Mouse (Mus musculus): ENCODE measurements around the gene 3425401B19Rik.

3425401B19Rik gene

DNA sequence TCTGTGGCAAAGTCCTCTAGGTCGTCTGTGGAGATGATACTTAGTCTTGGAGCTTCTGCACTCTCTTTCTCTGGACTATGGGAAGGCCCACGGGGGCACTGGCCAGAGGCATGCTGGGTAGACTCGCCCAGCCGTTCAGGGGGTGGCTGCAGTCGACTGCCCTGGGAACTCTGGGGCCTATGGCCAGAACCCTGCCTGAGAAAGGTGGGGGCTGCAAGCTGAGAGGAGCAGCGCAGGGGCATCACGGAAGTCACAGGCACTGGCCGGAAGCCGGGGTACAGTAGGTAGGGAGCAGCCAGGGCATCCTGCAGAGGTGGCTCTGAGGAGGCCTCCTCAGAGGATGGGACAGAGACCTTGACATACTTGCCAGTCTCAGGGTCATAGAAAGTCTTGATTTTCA, 25.3 kb downstream of the 3425401B19Rik start:
- no peak for DNase-seq

DNA sequence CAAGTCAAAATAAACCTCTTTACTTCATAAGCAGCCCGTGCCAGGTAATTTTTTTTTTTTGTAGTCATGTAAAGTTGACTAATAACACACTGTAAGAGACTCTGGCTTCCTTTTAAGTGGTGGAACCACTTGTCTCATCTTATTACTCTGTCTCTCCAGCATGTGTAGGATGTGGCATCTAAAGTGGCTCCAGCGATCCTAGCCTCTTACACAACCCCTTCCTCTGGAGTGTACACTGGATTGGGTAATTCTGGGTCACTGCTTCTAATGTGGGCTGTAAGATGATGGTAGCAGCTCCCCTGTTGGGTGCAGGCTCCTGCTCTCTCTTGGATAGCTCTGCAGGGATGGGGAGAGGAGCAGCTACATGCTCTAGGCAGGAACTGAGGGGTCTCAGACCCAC, 46.6 kb downstream of the 3425401B19Rik start:
- no peak for DNase-seq

DNA sequence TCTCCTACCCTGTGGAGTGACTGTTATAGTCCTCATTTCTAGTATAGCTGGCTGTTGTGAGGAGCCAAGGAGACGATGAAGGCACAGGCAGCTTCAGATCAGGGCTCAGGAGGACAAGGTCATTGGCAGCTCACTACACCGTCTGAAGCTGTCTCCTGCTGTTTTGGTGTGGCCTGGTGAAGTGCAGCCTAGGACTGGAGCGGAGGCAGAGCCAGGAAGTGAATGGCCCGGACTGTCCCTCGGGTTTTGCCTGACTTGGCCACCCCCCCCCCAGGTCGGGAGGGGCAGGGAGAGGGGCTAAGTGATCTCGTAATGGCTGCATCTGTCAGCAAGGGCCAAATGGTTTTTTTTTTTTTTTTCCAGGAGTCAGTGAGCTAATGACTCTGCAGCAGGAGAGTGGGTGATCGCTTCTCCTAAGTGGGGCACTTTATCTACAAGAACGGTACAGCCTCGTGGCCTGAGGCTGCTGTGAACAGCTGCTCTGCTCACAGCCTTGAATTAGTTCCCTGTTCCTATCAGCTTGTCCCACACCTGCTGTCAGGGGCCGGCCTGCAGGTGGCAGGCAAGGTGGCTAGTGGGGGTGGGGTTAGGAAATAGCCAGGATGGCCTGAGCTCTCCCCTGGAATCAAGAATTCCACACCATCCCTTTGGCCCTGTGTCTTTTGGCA, 50.9 kb downstream of the 3425401B19Rik start:
- no peak for DNase-seq

DNA sequence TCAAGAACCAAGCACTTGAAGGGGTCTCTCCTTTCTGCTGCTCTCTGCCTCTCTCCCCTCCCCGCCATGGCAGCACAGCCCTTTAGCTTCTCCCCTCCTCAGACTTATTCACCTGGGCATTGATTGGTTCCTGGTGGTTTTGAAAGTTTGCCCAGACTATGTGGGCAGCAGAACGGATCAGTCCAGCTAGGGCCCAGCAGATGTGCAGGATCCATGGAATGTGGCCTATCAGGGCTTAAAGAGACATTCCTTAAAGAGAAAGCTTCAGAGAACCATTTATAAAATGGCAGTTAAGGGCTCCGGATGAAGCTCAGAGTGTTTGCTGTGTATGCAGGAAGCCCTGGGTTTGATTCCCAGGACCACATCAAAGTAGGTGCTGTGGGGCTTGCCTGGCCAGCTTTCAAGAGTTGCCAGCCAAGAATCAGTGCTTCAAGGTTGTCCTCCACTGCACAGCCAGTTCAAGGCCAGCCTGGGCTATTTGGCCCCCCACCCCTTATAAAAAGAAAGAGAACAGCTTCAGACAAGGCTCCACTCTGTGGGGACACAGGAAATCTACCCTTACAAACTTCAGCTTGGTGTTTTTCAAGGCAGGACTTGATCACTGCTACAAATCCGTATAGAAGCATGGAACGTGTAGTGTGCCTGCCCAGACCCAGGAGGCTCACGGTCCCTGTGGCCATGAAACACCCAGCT, 52.0 kb downstream of the 3425401B19Rik start:
- no peak for DNase-seq

DNA sequence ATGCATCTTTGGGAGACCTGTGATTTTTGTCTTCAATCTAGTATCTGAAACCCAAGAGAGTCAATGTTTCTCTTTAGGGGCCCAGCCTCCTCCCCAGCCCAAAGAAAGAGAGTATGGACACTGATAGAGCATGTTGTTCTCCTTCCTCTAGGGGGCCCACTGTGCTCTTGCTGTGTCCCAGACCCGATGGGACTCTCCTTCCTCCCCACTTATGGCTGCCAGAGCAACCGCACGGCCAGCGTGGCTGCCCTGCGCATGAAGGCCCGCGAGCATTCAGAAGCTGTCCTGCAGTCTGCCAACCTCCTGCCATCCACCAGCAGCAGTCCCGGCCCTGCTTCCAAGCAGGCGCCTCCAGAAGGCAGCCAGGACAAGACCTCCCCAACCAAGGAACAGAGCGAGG, 56.5 kb downstream of the 3425401B19Rik start:
- no peak for DNase-seq

DNA sequence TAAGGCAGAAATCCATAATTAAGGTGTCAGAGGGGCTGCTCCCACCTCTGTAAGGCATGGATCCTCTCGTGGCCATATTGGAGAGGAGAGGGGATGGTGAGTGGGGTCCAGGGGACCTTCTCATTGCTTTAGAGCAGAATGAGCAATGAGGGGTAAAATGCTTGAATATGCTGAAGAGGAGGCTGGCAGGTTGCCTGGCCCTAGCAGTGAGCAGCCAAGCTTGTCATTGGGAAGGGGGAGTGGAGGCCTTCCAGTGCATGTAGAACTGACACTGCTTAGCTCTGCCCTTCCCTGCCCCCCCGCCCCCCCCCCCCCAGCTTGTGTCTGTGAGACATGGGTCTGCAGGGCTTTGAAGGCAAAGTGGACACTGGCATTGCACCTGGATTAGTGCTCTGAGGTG, 57.8 kb downstream of the 3425401B19Rik start:
- DNase-seq, result no peak

DNA sequence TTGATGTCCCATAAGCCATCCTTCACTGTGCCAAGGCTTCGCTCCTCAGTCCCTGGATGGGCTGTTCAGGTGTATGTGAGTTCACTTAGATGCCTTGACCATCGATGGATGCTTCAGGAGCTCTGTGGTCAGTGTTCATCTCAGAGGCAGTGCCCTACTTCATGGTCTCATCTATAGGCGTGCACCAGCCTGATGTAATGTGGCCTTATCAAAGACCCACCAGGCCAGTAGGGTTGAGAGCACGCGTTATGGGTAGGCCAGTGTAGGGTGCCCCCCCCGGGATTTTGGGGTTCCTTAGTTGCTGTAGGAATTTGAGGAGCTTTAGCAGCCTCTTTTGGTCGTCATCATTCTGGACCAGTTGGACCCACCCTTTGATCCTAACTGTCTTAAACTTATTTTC, 60.3 kb downstream of the 3425401B19Rik start:
- no peak for DNase-seq

DNA sequence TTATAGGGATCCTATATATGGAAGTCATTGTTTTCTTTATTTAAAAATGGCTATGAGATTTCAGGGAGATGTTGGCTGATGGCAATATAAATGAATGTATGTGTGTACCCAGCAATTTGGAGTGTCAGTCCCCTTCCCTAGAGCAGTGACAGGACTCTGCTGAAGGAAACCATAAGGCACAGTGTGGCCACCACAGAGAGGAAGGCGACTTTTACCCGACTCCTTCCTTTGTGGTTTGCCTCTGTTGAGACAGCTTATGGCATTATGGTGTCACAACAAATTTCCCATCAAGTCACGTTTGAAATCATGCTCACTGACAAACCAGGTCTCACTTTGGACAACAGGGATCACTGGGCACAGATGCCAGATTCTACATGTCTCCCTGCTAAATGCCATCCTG, 60.8 kb downstream of the 3425401B19Rik start:
- DNase-seq, result no peak

DNA sequence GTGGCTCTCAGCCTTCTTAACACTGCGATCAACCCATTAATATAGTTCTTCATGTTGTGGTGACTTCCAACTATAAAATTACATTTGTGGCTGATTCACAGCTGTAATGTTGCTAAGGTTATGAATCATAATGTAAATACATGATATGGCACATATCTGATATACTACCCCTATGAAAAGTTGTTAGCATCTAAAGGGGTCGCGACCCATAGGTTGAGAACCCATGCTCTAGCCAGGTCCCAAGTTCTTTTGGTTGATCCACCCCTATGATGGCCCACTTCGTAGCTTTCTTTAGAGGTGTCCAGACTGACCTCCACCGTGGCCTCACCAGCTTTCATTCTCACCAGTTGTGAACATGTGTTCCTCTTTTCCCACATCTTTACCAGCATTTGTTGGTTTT, 67.8 kb downstream of the 3425401B19Rik start:
- DNase-seq, result no peak

DNA sequence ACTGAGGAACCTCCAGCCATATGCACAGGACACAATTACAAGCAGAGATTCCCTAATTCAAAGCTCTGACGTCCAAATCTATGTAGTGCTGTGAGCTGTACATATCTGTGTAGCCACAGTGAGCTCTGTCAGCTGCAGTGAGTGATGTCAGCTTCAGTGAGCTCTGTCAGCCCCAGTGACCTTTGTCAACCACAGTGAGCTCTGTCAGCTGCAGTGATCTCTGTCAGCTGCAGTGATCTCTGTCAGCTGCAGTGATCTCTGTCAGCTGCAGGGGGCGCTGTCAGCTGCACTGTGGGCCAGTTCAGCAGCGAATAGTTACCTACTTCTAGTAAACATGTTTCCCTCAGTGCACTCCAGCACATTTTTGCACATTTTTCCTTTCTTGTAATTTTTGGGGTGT, 75.7 kb downstream of the 3425401B19Rik start:
- DNase-seq, result peak in 1 of 2 experiments; percentile 36
